Mouse (Mus musculus) layer of hippocampus, adult 18-20 months (tissue): ENCODE data around the gene Ebf1. TPM values are rescaled to one million over a fixed set of nuclear protein-coding genes. Genes with fewer than 3 reads are reported as not detected.

Experiments used
- DNase-seq, 2 experiments: peaks; one replicate each; pipeline ENCODE4 v3.0.0; 2022; ENCODE audit warnings: low spot score in 2 of 2
- total RNA-seq, 2 experiments: library from RNA; stranded (reverse); gene quantifications; 2 replicates each; pipeline ENCODE4 v1.2.3; 2021

The Ebf1 gene
- total RNA-seq, 2 experiments from 2014 or later = 2.7 TPM

- DNase-seq = no peak
Measured at GRCm38 (mm10) chr11:44656916-44657315, 39.8 kb downstream of the Ebf1 start.

- DNase-seq = no peak
Measured at GRCm38 (mm10) chr11:44657833-44658395, 40.8 kb downstream of the Ebf1 start.

GRCm38 (mm10) chr11:44661875-44662274, 44.8 kb downstream of the Ebf1 start:
- DNase-seq = no peak

GRCm38 (mm10) chr11:44663609-44664141, 46.6 kb downstream of the Ebf1 start:
- DNase-seq = no peak

GRCm38 (mm10) chr11:44665156-44665682, 48.1 kb downstream of the Ebf1 start:
- DNase-seq = no peak

- no peak for DNase-seq
Measured at GRCm38 (mm10) chr11:44665741-44666531, 48.8 kb downstream of the Ebf1 start.

- no peak for DNase-seq
Measured at GRCm38 (mm10) chr11:44666741-44667140, 49.6 kb downstream of the Ebf1 start.

- DNase-seq = no peak
Measured at GRCm38 (mm10) chr11:44681306-44681705, 64.2 kb downstream of the Ebf1 start.

- DNase-seq = no peak
Measured at GRCm38 (mm10) chr11:44681995-44682394, 64.9 kb downstream of the Ebf1 start.

- no peak for DNase-seq
Measured at GRCm38 (mm10) chr11:44682703-44683539, 65.8 kb downstream of the Ebf1 start.

- DNase-seq = no peak
Measured at GRCm38 (mm10) chr11:44684486-44685076, 67.5 kb downstream of the Ebf1 start.

- no peak for DNase-seq
Measured at GRCm38 (mm10) chr11:44685129-44685528, 68.0 kb downstream of the Ebf1 start.

GRCm38 (mm10) chr11:44685911-44686361, 68.8 kb downstream of the Ebf1 start:
- DNase-seq = no peak

- DNase-seq = no peak
Measured at GRCm38 (mm10) chr11:44686378-44686777, 69.3 kb downstream of the Ebf1 start.

- no peak for DNase-seq
Measured at GRCm38 (mm10) chr11:44688542-44688941, 71.4 kb downstream of the Ebf1 start.

- no peak for DNase-seq
Measured at GRCm38 (mm10) chr11:44689571-44690264, 72.6 kb downstream of the Ebf1 start.

GRCm38 (mm10) chr11:44690265-44690572, 73.1 kb downstream of the Ebf1 start:
- no peak for DNase-seq

- no peak for DNase-seq
Measured at GRCm38 (mm10) chr11:44695416-44695815, 78.3 kb downstream of the Ebf1 start.

- DNase-seq = no peak
Measured at GRCm38 (mm10) chr11:44696539-44697201, 79.6 kb downstream of the Ebf1 start.

GRCm38 (mm10) chr11:44700181-44700580, 83.1 kb downstream of the Ebf1 start:
- DNase-seq = no peak
